Mouse (Mus musculus) liver, embryonic 14.5 days (tissue): ENCODE measurements around the gene Mfsd6l.

Experiments
- CTCF ChIP-seq: IDR thresholded peaks from 2 replicates; pipeline ENCODE4 v1.5.1; 2016; ENCODE audit warnings: antibody characterized with exemption, low read depth, control low read depth
- EP300 ChIP-seq: IDR thresholded peaks from 2 replicates; pipeline ENCODE4 v1.6.1; 2016; ENCODE audit warnings: antibody characterized with exemption, low read depth

- TF ChIP-seq CTCF (no peak), EP300 (no peak)
Measured at GRCm38 (mm10) chr11:68579462-68579881, 23.5 kb downstream of the Mfsd6l start.
